Mouse (Mus musculus): ENCODE results near the gene Sapcd1.

Sapcd1 gene

DNA sequence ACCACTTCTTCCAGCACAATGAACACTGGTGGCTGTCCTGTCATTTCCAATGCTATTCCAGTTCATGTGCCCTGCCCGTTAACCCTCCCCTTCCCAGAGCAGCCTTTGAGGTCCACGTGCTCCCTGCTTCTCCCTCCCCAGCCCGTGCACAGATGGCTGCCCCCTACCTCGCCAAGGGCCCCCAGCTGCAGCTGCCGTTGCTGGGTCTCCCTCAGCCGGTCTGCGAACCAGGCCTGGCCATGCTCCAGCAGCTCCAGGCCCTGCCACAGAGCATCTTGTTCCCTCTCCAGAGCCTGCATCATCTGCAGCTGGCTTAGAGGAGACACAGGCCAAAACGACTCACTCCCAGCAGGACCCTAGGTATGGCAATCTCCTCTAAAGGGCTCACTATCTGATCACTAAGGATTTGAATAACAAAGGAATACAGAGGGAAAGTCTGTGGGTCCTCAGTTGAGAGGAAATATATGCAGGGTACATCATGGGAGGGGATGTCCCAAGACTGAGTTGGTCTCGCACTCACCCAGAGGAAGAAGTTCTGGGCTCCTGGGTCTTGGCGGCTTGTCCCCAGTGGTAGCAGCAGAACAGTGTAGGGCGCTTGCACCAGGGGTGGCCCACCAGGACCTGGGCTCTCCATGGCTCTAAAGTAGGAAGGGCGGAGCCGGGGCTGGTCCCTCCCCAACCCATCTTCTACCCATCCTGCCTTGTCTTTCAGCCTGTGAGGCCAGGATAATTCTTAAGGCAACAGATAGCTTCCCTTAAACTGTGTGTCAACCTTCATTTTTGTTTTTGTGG lies at the start of gene Sapcd1:
Gene Sapcd1 (minus strand): TSS at position 740 of the 792 bp plus-strand sequence.
- DNase-seq (ENCODE audit: low read depth, low spot score) = peak; percentile 74

DNA sequence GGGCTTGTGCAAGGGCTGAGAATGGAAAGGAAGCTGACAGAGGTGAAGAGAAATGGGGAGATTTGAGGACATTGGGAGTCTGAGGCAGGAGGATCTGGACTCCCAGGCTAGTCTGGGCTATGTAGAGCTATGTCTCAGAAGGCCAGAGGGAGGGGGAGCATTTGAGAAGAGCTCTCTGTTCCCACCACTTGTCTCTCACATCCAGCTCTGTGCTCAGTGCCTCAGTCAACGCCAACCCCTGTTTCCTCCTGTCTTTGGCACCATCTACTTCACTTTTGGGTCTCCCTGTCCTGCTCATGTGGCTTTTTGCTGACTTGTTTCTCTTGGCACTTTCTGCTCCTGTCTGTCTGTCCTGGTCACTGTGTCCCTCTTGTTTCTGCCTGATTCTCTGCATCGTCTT lies 49.5 kb upstream of the Sapcd1 start:
- DNase-seq (ENCODE audit: low read depth, low spot score) = peak; percentile 69

- no peak for DNase-seq (ENCODE audit: low read depth, low spot score)
Observed at GRCm38 (mm10) chr17:35076507-35077176, 48.8 kb upstream of the Sapcd1 start, which contains the start of gene Ly6g6e. Gene Ly6g6e (plus strand): TSS chr17:35076902.

DNA sequence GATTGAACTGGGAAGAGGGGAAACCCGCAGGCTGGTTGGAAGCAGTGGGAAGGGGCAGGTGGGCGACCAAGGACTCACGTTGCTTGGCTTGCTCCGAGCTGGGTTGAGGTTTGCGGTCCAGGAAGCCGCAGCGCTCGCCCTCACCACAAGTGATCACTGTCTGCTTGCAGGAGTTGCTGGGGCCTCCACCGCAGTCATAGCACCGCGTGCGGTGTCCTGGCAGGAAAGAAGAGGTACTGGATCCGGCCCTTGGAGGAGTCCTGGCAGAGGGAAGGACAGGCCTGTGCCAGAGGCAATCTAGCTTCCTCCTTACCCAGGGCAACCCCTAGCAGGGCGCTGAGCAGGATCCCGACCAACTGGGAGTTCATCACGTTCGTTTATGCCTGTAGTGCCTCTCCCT lies 46.3 kb upstream of the Sapcd1 start:
- DNase-seq (ENCODE audit: low read depth, low spot score) = peak; percentile 89

DNA sequence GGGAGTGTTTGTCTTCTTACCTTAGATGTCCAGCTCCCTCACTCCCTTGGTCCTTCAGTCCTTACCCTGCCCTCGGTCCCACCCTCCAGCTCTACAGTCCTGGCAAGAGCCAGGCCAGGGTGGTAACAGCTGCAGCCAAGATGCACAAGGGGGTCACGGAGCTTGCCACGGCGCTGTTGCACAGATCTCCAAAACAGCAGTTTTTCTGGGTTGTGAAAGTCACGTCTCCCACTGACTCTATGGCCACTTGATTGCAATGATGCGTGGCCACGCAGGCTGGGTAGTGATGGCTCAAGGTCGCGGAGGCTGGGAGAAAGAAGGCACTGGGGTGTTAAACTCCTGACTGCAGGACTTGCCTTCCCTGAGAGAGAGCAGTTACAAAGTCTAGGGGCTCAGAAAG lies 43.6 kb upstream of the Sapcd1 start:
- DNase-seq (ENCODE audit: low read depth, low spot score) = no peak

DNA sequence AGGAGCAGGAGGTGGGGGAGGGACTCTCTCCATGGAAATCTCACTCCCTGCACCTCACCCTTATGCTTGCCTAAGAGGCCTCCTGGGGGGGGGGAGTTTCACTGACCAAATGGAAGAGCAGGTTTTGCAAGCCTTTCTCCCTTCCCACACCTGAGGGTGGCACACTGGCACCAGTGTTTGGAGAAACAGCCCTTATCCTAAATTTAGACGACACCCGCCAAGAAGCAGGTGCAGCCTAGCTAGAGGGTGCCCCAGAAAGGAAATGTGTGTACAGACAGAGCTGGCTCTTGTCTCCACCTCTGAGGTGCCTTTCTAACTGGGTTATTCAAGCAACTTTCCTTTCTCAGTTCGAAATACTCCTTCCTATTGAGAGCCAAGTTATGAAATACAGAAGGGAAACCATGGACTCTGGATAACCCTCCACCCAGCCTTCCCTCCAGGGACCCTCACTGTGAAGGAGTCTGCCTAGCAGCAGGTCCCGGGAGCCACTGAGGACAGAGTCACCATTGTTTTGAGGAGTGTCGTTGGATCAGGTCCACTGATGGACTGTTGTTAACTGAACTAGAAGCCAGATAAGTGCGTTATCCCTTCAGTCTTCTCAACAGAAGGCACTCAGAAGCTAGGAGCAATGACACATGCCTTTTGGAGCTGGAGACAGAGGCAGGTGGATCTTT lies 42.9 kb upstream of the Sapcd1 start:
- peak; percentile 98 for DNase-seq (ENCODE audit: low read depth, low spot score)

GRCm38 (mm10) chr17:35068213-35068914 lies 40.5 kb upstream of the Sapcd1 start:
- peak; percentile 65 for DNase-seq (ENCODE audit: low read depth, low spot score)

DNA sequence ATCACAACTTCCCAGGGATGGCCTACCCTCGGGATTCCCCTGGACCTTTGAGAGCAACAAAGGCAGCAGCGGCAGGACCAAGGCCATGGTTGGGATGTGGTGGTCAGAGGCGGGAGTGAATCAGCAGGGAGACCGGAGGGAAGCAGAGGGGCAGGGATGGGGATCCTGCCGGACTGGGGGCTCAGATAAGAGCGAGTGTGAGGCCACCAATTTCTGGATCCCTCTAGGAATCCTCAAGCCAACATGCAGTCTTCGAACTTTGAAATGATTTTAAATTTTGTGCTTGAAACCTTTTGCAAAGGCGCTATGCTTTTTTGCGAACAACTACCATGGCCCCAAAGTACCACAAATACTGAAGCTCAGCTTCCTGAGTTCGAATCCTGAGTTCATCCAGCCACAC lies 38.3 kb upstream of the Sapcd1 start, which contains the start of gene Mpig6b:
Gene Mpig6b (minus strand): TSS at position 101 of the 400 bp plus-strand sequence.
- DNase-seq (ENCODE audit: low read depth, low spot score) = no peak

- DNase-seq (ENCODE audit: low read depth, low spot score) = peak; percentile 52
Observed at GRCm38 (mm10) chr17:35064951-35065947, 37.4 kb upstream of the Sapcd1 start, which contains the start of gene Ly6g6c. Gene Ly6g6c (plus strand): TSS chr17:35065388.

- DNase-seq (ENCODE audit: low read depth, low spot score) = peak; percentile 72
Observed at GRCm38 (mm10) chr17:35064378-35064877, 36.6 kb upstream of the Sapcd1 start.

DNA sequence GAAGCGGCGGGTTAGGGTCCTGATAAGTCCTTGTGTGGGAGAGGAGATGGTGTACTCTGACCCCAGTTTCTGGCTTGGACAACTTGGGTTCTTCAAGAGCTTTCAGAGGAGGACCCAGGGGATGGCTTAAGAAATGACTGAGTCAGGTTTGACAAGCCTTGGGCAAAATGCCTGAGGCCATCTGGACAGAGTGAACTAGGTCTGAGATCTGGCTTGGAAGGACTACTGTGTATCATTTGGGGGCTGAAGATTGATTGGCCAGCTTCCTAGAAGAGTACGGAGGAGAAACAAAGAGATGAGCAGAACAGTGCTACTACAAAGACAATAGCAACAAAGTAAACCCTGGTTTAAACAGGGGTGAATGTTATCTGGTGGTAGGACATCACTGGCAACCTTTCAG lies 35.6 kb upstream of the Sapcd1 start:
- peak; percentile 51 for DNase-seq (ENCODE audit: low read depth, low spot score)

DNA sequence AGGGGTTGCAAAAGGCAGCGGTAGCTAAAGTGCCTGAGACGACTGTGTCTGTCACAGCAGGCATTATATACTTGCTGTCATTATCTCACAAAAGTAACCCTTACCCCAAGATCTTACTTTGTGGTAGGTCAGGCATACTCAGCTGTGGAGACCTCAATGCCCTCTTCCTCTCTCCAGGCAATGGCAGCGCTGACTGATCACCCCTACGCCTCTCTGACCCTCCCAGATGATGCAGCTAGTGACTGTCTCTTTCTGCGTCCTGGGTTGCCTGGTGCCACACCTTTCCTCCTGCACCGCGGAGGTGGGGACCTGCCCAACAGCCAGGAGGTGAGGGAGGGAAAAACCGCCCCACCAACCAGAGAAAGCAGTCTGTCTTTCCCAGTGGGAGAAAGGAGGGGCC lies 33.5 kb upstream of the Sapcd1 start:
- no peak for DNase-seq (ENCODE audit: low read depth, low spot score)

GRCm38 (mm10) chr17:35060737-35061297 lies 33.0 kb upstream of the Sapcd1 start:
- DNase-seq (ENCODE audit: low read depth, low spot score) = no peak

- no peak for DNase-seq (ENCODE audit: low read depth, low spot score)
Observed at GRCm38 (mm10) chr17:35060071-35060470, 32.3 kb upstream of the Sapcd1 start.

DNA sequence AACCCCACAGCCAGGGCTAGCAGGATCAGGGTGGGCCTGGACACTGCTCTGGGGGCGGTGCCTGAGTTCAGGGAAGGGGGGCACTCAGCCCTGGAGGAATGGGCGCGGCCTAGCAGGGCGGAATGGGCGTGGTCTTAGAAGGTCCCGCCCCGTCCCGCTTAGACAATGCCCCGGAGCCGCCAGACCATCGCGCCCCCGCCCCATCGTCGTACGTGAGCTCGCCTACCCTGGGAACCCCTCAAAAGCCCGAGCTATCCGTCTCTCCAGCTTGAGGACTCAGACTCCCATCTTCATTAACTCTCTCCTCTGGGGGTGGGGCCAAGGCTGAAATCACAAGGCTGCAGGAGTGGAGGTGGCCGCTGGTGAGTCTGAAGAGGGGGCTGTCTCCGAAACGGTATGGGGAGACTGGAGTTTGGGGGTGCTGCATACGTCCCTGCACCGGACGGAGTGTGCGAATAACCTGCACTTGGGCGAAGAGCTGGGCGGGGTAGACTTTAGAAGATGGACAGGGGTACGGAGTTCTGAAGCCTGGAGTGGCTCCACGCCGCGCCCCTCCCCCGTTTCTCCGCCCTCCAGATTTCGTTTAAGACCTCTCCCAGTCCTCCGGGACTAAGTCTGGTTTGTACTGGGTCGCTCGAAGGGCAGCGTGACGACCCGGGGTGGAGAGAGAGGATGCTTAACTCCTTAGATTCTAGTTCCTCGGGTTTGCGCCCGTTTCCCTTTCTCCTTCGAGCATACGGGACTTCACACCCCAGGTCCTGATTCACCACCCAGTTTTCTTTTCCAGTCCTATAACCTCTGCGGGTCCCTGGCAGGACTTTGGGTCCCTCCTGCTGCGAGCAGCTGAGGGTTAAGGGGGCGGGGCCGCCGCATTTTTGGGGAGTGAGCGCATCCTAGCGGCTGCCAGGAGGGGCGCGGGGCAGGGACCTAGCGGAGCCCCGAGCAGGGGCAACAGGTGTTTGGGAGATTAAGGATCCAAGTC lies 31.4 kb upstream of the Sapcd1 start, which contains the start of gene Ddah2:
Gene Ddah2 (plus strand): TSS at position 125 of the 982 bp plus-strand sequence.
- DNase-seq (ENCODE audit: low read depth, low spot score) = peak; percentile 77

- DNase-seq (ENCODE audit: low read depth, low spot score) = no peak
Observed at GRCm38 (mm10) chr17:35058316-35058715, 30.5 kb upstream of the Sapcd1 start.

DNA sequence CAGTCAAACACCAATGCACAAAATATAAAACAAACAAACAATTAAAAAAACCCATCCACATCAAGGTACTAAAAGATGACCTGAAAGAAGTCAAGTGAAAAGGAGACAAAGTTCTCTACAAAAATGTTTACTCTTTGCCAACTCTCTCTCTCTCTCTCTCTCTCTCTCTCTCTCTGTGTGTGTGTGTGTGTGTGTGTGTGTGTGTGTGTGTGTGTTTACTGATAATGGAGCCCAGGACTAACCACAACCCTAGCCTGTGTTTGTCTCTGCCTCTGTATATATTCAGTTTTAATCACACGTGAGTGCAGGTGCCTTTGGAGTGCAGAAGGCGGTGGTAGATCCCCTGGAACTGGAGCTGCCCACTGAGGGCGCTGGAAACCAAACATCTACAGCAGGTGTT lies 29.3 kb upstream of the Sapcd1 start:
- no peak for DNase-seq (ENCODE audit: low read depth, low spot score)

DNA sequence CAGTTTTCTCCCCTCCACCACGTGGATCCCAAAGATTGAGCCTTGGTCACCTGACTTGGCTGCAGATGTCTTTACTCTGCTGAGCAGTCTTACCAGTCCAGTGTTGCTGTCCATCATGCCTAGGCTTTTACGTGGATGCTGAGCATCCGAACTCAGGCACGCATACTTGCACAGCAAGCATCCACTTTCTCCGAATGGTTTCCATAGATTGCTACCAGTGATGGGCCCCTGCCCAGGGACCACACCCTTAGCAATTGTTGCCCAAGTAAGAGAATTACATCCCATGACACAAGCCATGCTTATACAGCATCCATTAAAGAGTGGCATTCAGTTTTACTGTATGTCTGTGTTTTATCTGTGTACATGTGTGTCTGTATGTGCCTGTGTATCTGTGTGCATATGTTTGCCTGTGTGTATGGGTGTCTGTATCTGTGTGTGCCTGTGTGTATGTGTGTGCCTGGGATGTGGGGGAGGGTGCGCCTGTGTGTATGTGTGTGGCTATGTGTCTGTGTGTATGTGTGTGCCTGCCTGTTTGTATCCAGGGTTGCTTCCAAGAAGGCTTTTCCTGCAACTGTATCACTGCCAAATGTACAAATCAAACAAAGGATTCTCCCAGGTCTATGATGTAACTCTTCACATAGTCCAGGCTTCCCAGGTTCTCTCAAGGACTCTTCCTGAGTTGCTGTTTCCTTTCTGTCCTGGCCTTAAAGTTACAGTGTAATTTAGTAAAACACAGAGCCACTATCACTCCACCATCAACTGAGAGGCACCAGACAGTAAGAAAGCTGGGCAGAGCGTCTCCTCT lies 28.1 kb upstream of the Sapcd1 start:
- no peak for DNase-seq (ENCODE audit: low read depth, low spot score)
